Mouse (Mus musculus): ENCODE data around the gene Nps.

DNA sequence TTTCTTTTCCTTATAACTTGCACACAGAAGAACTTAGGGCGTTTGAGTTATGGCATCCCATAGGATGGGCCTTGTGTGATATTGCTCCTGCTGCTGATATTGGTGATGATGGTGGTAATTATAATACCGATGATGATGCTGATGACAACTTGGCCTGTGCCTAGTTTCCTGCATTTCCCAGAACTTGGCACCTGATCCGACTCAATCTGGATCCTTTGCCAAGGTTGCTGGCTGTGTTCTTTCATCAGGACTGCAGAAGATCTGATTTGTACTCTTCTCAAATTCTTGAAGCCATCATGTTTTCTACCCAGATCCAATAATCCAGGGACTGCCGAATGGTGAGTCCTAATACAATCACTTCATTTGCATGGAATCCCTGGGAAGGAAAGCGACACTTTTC lies 32.5 kb upstream of the Nps start:
- TF ChIP-seq CTCF (IDR thresholded peaks at IDR 0.05; ENCODE audit: borderline replicate concordance, insufficient read depth, low read length) (no peak), POLR2A (IDR thresholded peaks at IDR 0.05; ENCODE audit: low read depth, low read length) (no peak)

Measured in embryonic fibroblast, embryonic 13.5 days (primary cell).